Mouse (Mus musculus) G1E (cell line): Measurements from ENCODE around the gene Wwox.

Experiments
- CTCF ChIP-seq: IDR thresholded peaks from 2 replicates; pipeline ENCODE4 v1.5.1; 2012; ENCODE audit warnings: low read depth, low read length, inconsistent platforms, mixed read lengths
- GATA1 ChIP-seq: IDR thresholded peaks from 2 replicates; pipeline ENCODE4 v1.6.1; 2012; ENCODE audit warnings: borderline replicate concordance, low read length, inconsistent platforms, mixed read lengths
- GATA2 ChIP-seq: IDR thresholded peaks from 2 replicates; pipeline ENCODE4 v1.6.1; 2012; ENCODE audit warnings: low read depth, low read length, inconsistent platforms, borderline replicate concordance
- POLR2AphosphoS5 ChIP-seq: IDR thresholded peaks from 2 replicates; pipeline ENCODE4 v1.6.1; 2012; ENCODE audit warnings: low read depth, low read length, inconsistent platforms; ENCODE audit not compliant: insufficient replicate concordance
- TAL1 ChIP-seq: conservative IDR thresholded peaks from 2 replicates; pipeline ENCODE4 v1.6.1; 2012; ENCODE audit warnings: low read depth, low read length, inconsistent platforms, mixed read lengths

GRCm38 (mm10) chr8:114813830-114814229 lies 374.4 kb downstream of the Wwox start:
- no peak for TF ChIP-seq GATA1
- TF ChIP-seq CTCF: no peak
- TF ChIP-seq POLR2AphosphoS5: no peak
- no peak for TF ChIP-seq GATA2
- no peak for TF ChIP-seq TAL1
